Mouse (Mus musculus) bone marrow macrophage, adult 2 months (primary cell): ENCODE measurements around the gene Vps37b.

Experiments used
- CTCF ChIP-seq: IDR thresholded peaks from 2 replicates; pipeline ENCODE4 v1.5.1; 2012; ENCODE audit warnings: low read depth, mild to moderate bottlenecking, low read length, moderate library complexity
- POLR2A ChIP-seq: IDR thresholded peaks from 2 replicates; pipeline ENCODE4 v1.6.1; 2012; ENCODE audit warnings: mild to moderate bottlenecking, low read depth, low read length, borderline replicate concordance

DNA sequence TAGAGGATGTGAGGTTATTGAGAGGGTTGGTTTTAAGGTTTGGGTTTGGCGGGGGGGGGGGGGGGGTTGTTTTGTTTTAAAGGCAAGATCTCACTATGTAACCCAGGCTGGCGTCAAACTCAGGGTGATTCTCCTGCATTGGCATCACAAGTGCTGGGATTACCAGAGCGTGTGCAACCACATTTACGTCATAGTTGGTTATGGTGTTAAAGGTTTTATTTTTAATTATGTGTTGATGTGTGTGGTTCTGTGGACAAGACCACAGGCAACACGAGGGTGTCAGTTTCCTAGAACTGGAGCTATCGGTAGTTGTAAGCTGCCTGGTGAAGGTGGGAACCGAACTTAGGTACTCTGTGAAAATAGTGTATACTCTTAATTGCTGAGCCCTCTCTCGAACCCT, 3.7 kb upstream of the Vps37b start:
- TF ChIP-seq CTCF, result no peak
- no peak for TF ChIP-seq POLR2A
